Mouse (Mus musculus): ENCODE results near the gene Mybl2. TPM values are rescaled to one million over a fixed set of nuclear protein-coding genes. Genes with fewer than 3 reads are reported as not detected.
"Not testable (repeated sequence)": the region's sequence is repeated elsewhere in the genome, so short reads cannot be mapped to it uniquely, and the experiment has no call there.

Mybl2 gene
- total RNA-seq (2021) = 1 to 10 TPM; 2.2 to 2.5 TPM
- long read RNA-seq, experiment 1 = 0 reads
- long read RNA-seq, experiment 2, partial matches to known transcripts = 1 of 2 reads
- long read RNA-seq, experiment 2, other reads (novel, unspliced or antisense) = 0 of 2 reads

DNA sequence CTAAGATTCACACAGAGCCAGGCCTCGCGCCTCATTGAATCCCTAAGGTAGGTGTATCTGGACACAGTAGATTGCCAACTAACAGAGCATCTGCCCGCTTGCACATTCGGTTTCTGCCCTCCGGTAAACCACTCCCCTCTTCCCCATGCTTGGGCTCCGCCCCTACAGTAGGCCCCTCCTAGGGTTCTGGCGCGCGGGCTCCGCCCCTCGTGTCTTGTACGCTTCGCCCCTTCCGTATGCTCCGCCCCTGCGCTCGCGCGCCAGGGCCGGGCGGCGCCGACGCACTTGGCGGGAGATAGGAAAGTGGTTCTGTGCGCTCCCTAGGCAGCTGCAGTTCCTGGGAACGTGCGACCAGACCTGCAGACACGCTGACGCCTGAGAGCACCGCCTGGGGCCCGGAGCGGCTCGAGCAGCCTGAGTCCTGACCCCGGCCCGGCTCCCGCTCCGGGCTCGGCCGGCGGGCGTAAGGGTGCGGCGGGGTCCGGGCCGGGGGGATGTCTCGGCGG, at the start of gene Mybl2:
TSS of gene Mybl2 (plus strand) at position 353 of the 506 bp plus-strand sequence.
- peak; percentile 72 to 88 for DNase-seq (ENCODE audit: low spot score in 2 of 2)

- DNase-seq (ENCODE audit: low spot score in 2 of 2) = no peak
Observed at GRCm38 (mm10) chr2:163007299-163007698, 47.2 kb upstream of the Mybl2 start.

DNA sequence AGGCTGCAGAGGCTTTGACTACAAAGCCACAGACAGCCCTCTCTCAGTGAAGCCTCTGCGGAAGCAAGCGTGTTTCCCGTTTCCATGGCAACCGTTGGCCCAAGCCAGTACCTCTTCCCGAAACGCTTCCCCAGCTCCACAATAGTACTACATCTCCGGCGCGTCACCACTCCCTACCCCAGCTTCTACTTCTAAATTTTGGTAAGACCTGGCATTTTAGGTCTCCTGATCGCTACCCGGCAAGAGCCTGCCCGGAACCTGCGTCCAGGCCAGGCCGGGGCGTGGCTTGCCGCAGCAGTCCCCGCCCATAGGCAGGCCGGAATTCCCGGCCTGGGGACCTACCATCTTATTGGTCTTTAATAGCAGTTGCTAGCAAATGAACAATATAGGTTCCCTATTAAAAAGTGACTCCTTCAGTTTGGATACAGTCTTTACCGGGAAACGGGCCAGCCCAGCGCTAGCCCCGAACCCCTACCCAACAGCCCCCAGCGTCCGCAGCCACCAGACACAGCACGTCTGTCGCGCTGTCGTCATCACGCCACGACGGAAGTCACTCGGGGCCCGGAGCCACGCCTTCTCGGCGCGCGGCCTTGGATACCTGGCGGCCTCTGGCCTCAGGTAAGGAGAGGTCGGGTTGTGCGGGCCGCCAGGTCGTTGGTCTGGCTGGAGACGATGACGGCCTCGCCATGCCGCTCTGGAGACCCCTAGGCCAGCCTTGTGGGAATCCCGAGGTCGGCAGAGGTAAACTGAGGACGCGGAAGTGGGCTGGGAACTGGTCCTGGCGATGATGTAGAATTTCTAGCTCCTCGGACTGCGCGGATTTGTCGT, 37.4 kb upstream of the Mybl2 start, which contains the start of gene Ift52:
TSS of gene Ift52 (plus strand) at position 439 of the 828 bp plus-strand sequence.
- peak; percentile 93 to 94 for DNase-seq (ENCODE audit: low spot score in 2 of 2)

DNA sequence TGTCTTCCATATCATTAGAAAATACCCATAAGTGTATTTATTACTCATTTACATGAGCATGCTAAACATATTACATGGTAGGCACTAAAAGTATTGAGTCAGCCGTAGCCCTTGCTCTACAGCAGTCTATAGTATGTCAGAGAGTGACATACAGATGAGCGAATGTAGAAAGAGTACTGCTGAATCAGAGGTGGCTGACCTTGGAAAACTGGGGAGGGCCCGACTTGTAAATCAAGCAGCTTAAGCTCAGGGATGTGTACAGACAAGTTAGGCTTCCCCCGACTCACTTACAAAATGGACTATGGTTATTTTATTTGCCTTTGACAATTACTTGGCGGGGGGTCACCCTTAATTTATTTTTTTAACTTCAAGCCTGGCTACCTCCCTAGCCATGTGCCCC, 23.2 kb upstream of the Mybl2 start:
- no peak for DNase-seq (ENCODE audit: low spot score in 2 of 2)

DNA sequence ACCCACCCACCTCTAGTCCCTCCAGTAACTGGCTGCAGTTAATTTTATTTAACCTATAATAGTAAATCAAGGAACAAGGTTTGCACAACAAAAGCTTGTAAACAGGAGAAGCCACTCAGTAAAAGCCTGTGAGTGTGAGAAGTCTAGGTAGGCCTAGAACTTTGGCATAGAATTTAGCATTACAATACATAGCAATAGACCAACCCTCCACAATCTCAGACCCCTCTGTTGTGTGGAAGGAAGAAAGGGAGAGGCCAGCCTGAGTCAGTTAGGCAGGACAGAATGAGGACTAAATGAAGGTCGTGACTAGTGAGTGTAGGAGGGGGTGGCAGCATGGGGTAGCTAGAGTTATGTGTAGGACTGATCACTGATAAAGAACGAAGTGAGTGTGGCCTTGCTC, 22.7 kb upstream of the Mybl2 start:
- DNase-seq (ENCODE audit: low spot score in 2 of 2) = no peak

DNA sequence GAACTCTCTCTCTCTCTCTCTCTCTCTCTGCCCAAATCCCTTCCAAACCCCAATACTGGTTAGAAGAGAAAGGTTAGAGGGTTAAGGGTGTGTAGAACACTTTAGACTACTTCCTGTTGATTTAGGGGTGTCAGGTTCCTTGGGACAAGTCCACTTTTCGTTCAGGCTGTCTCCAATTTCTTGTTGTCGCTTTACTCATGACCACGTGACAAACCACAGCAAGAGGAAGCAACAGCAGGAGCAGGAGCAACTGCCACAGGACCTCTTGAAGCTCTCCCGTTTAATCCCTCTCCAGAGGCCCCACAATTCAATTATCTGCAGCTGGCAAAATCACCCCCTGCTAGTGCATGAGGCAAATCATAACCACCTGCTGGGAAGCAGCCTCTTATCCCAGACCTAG, 21.9 kb upstream of the Mybl2 start:
- no peak for DNase-seq (ENCODE audit: low spot score in 2 of 2)

DNA sequence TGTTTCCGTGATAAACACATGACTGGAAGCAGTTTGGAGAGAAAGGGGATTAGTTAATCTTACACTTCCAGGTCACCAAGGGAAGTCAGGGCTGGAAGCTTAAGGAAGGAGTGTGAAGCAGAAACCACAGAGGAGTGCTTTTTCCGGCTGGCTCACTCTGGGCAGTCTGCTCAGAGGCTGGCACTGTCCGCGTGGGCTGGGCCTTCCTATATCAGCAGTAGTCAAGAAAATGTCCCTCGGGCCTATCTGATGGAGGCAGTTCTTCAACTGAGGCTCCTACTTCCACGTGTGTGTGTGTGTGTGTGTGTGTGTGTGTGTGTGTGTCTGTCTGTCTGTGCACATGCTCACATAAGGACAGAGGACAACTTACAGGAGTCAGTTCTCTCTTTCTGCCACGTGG, 14.5 kb upstream of the Mybl2 start:
- no peak for DNase-seq (ENCODE audit: low spot score in 2 of 2)

- peak; percentile 71 to 72 for DNase-seq (ENCODE audit: low spot score in 2 of 2)
Observed at GRCm38 (mm10) chr2:163048125-163048524, 6.4 kb upstream of the Mybl2 start.

- no peak for DNase-seq (ENCODE audit: low spot score in 2 of 2)
Observed at GRCm38 (mm10) chr2:163049116-163049515, 5.4 kb upstream of the Mybl2 start.

DNA sequence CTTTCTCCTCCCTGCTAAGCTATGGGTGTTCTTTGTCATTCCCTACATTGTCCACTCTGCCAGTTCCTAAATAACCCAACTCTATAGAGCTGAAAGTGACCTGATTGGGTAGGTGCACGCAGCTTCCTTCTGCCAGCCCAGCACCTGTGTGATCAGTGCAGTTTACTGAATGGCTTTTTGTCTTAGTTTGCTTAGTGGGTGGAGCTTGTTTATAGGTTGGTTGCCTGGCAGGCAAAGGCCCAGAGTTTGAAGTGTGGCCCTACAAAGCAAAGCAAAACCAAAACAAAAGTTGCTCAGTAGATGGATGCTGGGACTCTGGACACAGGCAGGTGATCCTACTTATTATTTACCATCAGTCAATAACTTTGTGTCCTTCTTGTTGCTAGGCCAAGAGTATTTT, 2.8 kb upstream of the Mybl2 start:
- DNase-seq (ENCODE audit: low spot score in 2 of 2) = no peak

DNA sequence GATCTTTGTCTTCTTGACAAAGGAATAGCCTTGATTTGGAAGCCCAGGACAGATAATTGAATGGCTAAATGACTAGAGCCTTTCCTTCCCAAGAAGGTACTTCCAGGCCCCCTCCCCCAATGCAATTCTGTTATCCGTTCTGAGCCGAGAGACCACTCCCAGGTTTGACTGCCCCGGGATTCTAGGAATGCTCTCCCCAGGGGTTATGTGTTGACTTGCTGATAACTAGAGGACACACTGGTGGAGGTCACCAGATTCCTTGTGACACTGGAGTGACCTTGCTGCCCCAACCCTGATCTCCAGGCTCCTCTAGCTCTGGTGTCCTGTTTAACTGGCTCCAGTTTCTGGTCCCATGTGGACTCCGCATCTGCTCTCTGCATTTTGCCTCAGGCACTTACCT, 2.4 kb upstream of the Mybl2 start:
- DNase-seq (ENCODE audit: low spot score in 2 of 2) = no peak

DNA sequence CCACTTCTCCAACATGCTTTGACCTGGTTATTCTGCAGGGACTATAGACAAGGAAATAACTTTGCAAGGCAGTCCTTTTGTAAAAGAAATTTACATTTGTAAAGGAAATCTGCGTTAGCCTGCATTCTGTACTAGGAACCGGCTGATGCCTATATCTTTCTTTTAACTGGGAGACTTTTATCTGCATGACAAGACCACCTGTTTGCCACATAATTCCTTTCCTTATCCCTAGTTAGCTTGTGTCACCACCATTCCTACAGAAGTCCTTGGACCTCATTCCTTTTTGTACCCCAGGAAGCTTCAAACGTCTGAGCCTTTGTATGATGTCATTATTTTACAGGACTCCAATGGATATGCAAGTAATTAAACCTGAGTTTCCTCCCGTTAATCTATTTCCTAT, 1.7 kb upstream of the Mybl2 start:
- no peak for DNase-seq (ENCODE audit: low spot score in 2 of 2)

DNA sequence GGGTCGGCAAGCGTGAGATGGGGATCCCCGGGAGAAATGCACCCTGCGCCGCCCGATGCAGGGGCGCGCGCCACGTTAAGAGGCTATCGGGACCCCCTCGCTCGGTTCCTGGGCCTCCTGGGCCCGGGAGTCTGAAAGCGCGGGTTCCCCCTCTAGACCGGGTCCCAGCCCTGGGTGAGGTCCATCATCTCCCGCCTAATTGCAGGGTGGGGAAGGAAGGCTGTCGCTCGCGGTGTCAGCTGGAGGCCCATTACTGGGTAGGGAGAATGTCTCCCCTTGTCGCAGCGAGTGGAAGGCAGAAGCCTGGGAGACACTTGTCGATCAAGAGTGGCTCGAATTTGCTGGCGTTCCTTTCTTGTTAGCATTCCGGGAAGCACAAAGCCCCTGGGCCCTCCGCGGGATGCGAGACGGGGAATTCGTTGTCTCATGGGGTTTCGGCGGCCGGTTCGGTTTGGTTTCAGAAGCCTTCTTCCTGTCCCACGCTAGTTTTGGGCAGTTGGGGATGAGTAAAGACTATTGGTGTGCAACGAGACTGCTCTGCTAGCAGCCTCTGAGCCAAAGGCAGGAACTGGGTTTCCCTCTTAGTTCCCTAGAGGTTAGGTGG, 506 bp downstream of the Mybl2 start:
- DNase-seq (ENCODE audit: low spot score in 2 of 2) = no peak

DNA sequence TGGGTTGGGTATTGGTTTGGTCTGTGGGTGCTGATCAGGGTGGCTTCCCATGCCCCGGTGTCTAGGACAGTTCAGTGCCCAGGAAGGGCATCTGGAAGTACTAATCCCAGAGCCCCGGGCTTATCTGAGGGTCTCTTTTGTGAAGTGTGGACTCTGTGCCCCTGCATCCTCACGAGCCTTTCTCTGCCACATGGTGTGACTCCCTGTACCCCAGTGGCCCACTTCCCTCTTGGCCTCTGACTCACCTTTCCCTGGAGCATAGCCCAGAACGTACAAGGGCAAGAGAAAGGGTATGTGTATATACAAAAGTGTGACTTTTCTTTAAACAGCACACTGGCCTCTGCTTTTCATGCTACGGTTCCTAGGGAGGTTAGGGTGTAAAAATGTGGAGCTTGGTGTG, 1.2 kb downstream of the Mybl2 start:
- DNase-seq (ENCODE audit: low spot score in 2 of 2) = no peak

DNA sequence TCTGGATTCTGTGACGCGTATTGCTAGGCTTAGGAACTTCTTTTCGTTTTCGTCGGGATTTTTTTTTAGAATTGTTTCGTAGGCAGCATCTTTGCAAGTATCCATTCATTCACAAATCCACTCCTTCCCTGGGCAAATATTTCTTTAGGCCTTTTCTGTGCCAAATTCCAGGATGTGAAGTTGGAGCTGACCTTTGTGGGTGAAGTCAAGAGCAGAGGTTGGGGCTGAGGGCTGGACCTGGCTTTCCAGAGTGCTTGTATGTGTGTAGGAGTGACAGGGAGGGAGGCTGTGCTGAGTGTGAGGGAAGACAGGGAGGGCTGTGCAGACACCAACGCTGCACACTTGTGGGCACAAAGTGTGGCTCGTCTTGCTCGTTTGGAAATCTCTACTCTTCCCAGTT, 2.1 kb downstream of the Mybl2 start:
- no peak for DNase-seq (ENCODE audit: low spot score in 2 of 2)

DNA sequence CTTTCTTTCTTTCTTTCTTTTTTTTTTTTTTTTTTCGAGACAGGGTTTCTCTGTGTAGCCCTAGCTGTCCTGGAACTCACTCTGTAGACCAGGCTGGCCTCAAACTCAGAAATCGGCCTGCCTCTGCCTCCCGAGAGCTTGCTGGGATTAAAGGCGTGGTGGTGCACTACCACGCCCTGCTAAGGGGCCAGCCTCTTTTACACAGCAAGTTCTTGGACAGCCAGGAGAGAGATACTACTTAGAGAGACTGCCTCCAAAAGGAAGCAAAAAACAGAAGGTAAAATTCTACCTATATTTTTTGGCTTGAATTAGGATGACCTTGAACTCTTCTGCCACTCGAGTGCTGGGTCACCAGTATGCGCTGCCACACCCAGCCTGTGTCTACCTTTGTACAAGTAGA, 4.5 kb downstream of the Mybl2 start:
- not testable (repeated sequence) for DNase-seq (ENCODE audit: low spot score in 2 of 2)

DNA sequence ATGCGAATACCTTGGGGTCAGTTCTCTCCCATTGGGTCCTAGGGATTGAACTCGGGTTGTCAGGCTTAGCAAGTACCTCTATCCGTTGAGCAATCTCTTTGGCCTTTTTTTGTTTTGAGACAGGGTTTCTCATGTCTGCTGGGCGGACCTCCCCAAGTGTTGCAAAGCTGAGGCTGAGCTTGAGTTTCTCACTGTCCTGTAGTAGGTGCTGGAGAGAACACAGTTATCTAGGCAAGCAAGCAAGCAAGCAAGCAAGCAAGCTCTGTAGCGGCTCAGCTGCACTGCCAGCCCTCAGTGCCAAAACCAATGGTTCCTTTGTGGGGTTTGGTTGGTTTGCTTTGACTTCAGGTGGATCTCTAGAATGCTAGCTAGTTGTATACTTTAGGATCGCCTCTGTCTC, 6.1 kb downstream of the Mybl2 start:
- no peak for DNase-seq (ENCODE audit: low spot score in 2 of 2)

GRCm38 (mm10) chr2:163061203-163062118, 7.0 kb downstream of the Mybl2 start:
- DNase-seq (ENCODE audit: low spot score in 2 of 2) = no peak

DNA sequence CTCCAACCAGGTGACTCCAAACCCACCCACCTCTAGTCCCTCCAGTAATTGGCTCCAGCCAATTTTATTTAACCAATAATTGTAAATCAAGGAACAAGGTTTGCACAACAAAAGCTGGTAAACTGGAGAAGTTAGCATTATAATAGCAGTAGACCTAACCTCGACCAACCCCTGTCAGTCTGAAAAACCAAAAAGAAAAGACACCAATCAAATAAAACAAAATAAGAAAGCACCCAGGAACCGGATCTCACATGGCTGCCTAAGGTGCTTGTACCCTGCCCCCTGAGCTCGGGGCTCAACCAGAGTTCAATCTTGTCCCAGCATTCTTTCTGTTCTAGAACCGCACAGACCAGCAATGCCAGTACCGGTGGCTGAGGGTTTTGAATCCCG, 7.6 kb downstream of the Mybl2 start:
- DNase-seq (ENCODE audit: low spot score in 2 of 2) = no peak

GRCm38 (mm10) chr2:163066326-163066725, 11.8 kb downstream of the Mybl2 start:
- no peak for DNase-seq (ENCODE audit: low spot score in 2 of 2)

DNA sequence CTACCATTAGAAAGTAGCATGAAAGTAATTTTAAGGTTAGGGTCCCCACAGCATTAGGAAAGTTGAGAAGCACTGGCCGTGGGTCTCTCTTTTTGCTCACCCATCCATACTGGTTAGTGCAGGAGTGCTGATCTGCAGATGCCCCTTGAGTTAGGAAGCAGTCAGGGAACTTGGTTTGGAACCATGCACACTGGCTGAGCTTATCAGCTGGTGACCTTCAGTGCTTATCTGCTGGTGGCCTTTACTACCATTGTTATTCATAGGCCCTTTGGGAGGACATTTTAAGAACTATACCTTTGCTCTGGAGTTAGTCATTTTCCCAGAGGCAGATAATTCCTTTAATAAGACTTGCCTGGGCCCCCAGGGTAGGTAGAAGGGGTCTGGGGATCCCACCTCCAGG, 12.7 kb downstream of the Mybl2 start:
- DNase-seq (ENCODE audit: low spot score in 2 of 2) = no peak

All from layer of hippocampus, postnatal 14 days (tissue).